Mouse (Mus musculus): Measurements from ENCODE around the gene Gjc2.

DNA sequence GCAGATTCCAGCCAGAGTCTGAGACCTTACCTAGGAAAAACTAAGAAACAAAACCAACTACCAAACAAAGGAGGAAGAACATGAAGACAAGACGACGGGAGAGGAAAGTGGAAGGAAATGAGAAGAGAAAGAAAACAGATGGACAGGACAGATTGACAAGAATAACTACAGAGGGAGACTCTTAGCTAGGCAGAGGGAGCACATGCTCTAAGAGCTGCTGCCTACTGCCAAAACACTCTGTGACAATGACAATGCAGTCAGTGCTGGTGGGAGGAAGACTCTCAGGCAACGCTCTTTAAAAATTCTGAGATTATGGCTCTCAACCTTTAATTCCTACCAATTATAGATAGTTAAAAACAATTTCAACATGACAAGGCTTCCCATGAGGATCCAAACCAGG is 33.9 kb upstream of the Gjc2 start:
- TF ChIP-seq GATA1 (IDR thresholded peaks at IDR 0.05; ENCODE audit: low read length), result no peak
- no peak for TF ChIP-seq TAL1 (IDR thresholded peaks at IDR 0.05; ENCODE audit: low read length)
